Mouse (Mus musculus) stomach, embryonic 14.5 days (tissue): Measurements from ENCODE around the gene Gm4027. TPM values are rescaled to one million over a fixed set of nuclear protein-coding genes. Genes with fewer than 3 reads are reported as not detected.
"Not testable (repeated sequence)": the region's sequence is repeated elsewhere in the genome, so short reads cannot be mapped to it uniquely, and the experiment has no call there.

ENCODE experiments used
- ATAC-seq: fragments of 200-750 bp; cut with Nextera tagmentation; 2 replicates; pipeline ENCODE4 v1.8.0; 2017; ENCODE audit warnings: low read depth, moderate TSS enrichment; ENCODE audit not compliant: insufficient number of reproducible peaks, insufficient read depth, low FRiP score
- H3K27ac ChIP-seq: fragments of 300-500 bp; sonication (generic); 2 replicates; pipeline ENCODE4 v1.5.1; 2014; ENCODE audit warnings: mild to moderate bottlenecking, low read length, moderate library complexity, mixed read lengths
- H3K27me3 ChIP-seq: fragments of 300-500 bp; sonication (generic); 2 replicates; pipeline ENCODE4 v1.6.1; 2014; ENCODE audit warnings: low read length, control low read depth, mixed read lengths; ENCODE audit not compliant: control insufficient read depth, insufficient read depth
- H3K36me3 ChIP-seq: fragments of 300-500 bp; sonication (generic); 2 replicates; pipeline ENCODE4 v1.6.1; 2014; ENCODE audit warnings: mild to moderate bottlenecking, control low read depth, low read length, moderate library complexity, mixed read lengths; ENCODE audit not compliant: control insufficient read depth, insufficient read depth
- H3K4me1 ChIP-seq: fragments of 300-500 bp; sonication (generic); 2 replicates; pipeline ENCODE4 v1.6.1; 2014; ENCODE audit warnings: low read length, control low read depth, mixed read lengths; ENCODE audit not compliant: control insufficient read depth, insufficient read depth
- H3K4me2 ChIP-seq: fragments of 300-500 bp; sonication (generic); replicated peaks from 2 replicates; pipeline ENCODE4 v1.6.1; 2014; ENCODE audit warnings: low read depth, low read length, control low read depth
- H3K4me3 ChIP-seq: fragments of 300-500 bp; sonication (generic); 2 replicates; pipeline ENCODE4 v1.5.1; 2014; ENCODE audit warnings: low read depth, low read length, control low read depth
- H3K9ac ChIP-seq: fragments of 300-500 bp; sonication (generic); replicated peaks from 2 replicates; pipeline ENCODE4 v1.6.1; 2014; ENCODE audit warnings: low read depth, mild to moderate bottlenecking, control low read depth, low read length, moderate library complexity, mixed read lengths
- H3K9me3 ChIP-seq: fragments of 300-500 bp; sonication (generic); 2 replicates; pipeline ENCODE4 v1.6.1; 2016; ENCODE audit warnings: low read depth, low read length, control low read depth; ENCODE audit not compliant: control insufficient read depth
- WGBS: fragments of 180-500 bp; shearing (Covaris S2); extraction: QIAGEN DNeasy Blood & Tissue Kit; methylation state at CpG from one replicate; pipeline ENCODE4 v1.1.7; 2014; 5-methylcytosine and 5-hydroxymethylcytosine counted together
- polyA plus RNA-seq: library from polyadenylated mRNA; unstranded; fragments of >200 nt; fragmentation: Nextera tagmentation; extraction: Ambion mirVana; gene quantifications from 2 replicates; pipeline ENCODE4 v1.2.1, GENCODE M21; 2014

The Gm4027 gene
- polyA plus RNA-seq, result not detected in 2 replicates

GRCm38 (mm10) chr12:87618569-87618968 is at the start of gene Gm4027:
Gm4027 (plus strand) TSS chr12:87618869.
- H3K9ac ChIP-seq, ATAC-seq, H3K4me3 ChIP-seq, H3K4me2 ChIP-seq, H3K27me3 ChIP-seq, H3K9me3 ChIP-seq, H3K36me3 ChIP-seq, H3K4me1 ChIP-seq, H3K27ac ChIP-seq: not testable (repeated sequence)
- 89% methylated on average over 5 of the region's 7 CpGs for WGBS

GRCm38 (mm10) chr12:87601388-87601787 is 17.3 kb upstream of the Gm4027 start:
- not testable (repeated sequence) for H3K4me2 ChIP-seq, H3K36me3 ChIP-seq, H3K9me3 ChIP-seq, ATAC-seq, H3K27ac ChIP-seq, H3K4me3 ChIP-seq, H3K9ac ChIP-seq, H3K4me1 ChIP-seq, H3K27me3 ChIP-seq
- 7% methylated on average over 2 of the region's 2 CpGs for WGBS

GRCm38 (mm10) chr12:87602388-87602787 is 16.3 kb upstream of the Gm4027 start, which contains the start of gene Oog1:
Oog1 (plus strand) TSS chr12:87602688.
- not testable (repeated sequence) for H3K27me3 ChIP-seq, ATAC-seq, H3K27ac ChIP-seq, H3K4me1 ChIP-seq, H3K9me3 ChIP-seq, H3K36me3 ChIP-seq, H3K9ac ChIP-seq, H3K4me3 ChIP-seq, H3K4me2 ChIP-seq
- WGBS, result 93% methylated on average over 1 of the region's 2 CpGs

GRCm38 (mm10) chr12:87644520-87644919 is 25.9 kb downstream of the Gm4027 start, which contains the start of gene Gm16381:
Gm16381 (minus strand) TSS chr12:87644620.
- H3K9me3 ChIP-seq, H3K4me1 ChIP-seq, H3K9ac ChIP-seq, H3K4me2 ChIP-seq, H3K36me3 ChIP-seq, H3K27ac ChIP-seq, H3K27me3 ChIP-seq, H3K4me3 ChIP-seq, ATAC-seq: not testable (repeated sequence)
- 88% methylated on average over 1 of the region's 2 CpGs for WGBS

- not testable (repeated sequence) for H3K4me3 ChIP-seq, H3K4me2 ChIP-seq, H3K4me1 ChIP-seq, H3K27me3 ChIP-seq, ATAC-seq, H3K9ac ChIP-seq, H3K9me3 ChIP-seq, H3K36me3 ChIP-seq, H3K27ac ChIP-seq
- WGBS, result 70% methylated on average over 1 of the region's 4 CpGs
These were observed 34.4 kb downstream of the Gm4027 start for GRCm38 (mm10) chr12:87652916-87653703.

Other genes starting within 250 kb of the Gm4027 start
- gene Sptlc2, start 230.5 kb upstream of the Gm4027 start, polyA plus RNA-seq, result 93.4 and 100 TPM in 2 replicates
- gene Slirp, start 175.0 kb upstream of the Gm4027 start, polyA plus RNA-seq, result 256 and 281 TPM in 2 replicates
- 64.0 and 76.9 TPM in 2 replicates for gene Alkbh1, start 174.9 kb upstream of the Gm4027 start, polyA plus RNA-seq
- gene Snw1, start 146.6 kb upstream of the Gm4027 start, polyA plus RNA-seq, result 124 TPM in 2 replicates
- not detected in 2 replicates for gene Gm5788, start 124.1 kb upstream of the Gm4027 start, polyA plus RNA-seq
- not detected in 2 replicates for gene Gm8300, start 104.6 kb upstream of the Gm4027 start, polyA plus RNA-seq
- gene Oog1, start 16.2 kb upstream of the Gm4027 start, polyA plus RNA-seq, result not detected in 2 replicates
- gene Gm16381, start 25.8 kb downstream of the Gm4027 start, polyA plus RNA-seq, result not detected in 2 replicates
- gene Gm21319, start 156.9 kb downstream of the Gm4027 start, polyA plus RNA-seq, result not detected in 2 replicates
- gene Gm21936, start 176.6 kb downstream of the Gm4027 start, polyA plus RNA-seq, result not detected in 2 replicates
- not detected in 2 replicates for gene BB287469, start 197.7 kb downstream of the Gm4027 start, polyA plus RNA-seq
- not detected in 2 replicates for gene Gm2001, start 223.5 kb downstream of the Gm4027 start, polyA plus RNA-seq